Mouse (Mus musculus): ENCODE results near the gene Rpl9.

Gene Rpl9

DNA sequence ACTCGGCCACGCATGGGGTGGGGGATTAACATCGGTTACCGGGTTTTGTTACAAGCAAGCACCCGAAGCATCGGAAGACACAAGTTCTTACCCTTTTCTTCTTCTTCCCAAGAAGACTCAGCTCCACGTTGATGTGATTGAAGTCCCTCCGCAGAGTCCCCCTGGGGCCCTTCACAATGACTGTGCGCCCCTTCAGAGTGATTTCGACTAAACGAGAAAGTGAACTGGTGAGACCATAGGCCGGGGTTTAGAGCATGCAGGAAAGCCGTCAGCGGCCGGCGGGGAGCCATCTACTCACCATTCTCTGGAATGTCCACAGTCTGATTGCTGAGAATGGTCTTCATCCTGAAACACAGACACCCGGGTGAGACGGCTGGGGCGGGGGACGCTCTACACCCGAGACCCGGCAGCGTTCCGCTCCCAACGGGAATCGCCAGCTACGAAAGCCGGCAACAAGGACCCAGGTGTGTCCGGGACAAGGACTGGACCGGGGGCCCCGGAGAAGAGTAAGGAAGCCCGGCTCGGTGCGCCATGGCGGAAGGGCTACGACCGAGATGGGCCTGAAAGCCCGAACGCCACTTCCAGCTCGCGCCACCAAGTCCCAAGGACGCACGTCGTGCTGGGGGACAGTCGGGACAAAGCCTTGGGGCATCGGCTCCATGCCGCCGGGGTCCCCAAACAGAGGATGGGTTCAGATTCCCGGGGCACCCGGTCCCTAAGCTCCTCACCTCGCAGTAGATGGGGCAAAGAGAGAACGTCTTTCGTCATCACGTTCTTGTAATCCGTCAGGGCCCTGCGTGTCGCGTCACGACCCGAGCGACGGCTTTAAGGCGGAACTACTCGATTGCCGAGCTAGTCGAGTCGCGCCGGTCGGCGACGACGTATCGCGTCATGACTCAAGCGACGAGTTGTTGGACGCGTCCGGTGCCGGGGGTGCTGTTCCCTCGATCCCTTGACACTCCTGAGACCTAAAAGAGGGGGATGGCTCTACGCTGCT lies at the start of gene Rpl9, which contains the start of gene Lias:
TSS of gene Rpl9 (minus strand) at position 797 of the 997 bp plus-strand sequence.
TSS of gene Lias (plus strand) at position 850 of the 997 bp plus-strand sequence.
- peak; percentile 99 for DNase-seq (ENCODE audit: low spot score)

DNA sequence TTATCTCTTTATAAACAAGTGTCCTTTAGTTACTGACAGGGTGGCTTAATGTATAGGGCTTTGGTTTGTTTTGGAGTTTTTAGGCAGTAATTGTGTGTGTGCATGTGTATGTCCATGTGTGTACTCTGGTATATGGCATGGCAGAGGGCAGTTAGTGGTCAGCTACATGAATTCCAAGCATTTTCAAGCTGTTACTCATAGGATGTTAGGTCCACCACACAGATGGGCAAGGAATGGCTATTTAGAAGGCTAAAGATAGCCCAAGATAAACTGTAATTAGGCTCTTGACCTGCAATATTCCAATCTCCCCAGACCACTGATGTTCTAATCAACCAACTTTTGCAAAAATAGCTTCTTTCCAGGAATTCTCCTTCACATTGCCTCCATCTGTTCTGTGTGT lies 46.8 kb upstream of the Rpl9 start:
- DNase-seq (ENCODE audit: low spot score), result no peak

DNA sequence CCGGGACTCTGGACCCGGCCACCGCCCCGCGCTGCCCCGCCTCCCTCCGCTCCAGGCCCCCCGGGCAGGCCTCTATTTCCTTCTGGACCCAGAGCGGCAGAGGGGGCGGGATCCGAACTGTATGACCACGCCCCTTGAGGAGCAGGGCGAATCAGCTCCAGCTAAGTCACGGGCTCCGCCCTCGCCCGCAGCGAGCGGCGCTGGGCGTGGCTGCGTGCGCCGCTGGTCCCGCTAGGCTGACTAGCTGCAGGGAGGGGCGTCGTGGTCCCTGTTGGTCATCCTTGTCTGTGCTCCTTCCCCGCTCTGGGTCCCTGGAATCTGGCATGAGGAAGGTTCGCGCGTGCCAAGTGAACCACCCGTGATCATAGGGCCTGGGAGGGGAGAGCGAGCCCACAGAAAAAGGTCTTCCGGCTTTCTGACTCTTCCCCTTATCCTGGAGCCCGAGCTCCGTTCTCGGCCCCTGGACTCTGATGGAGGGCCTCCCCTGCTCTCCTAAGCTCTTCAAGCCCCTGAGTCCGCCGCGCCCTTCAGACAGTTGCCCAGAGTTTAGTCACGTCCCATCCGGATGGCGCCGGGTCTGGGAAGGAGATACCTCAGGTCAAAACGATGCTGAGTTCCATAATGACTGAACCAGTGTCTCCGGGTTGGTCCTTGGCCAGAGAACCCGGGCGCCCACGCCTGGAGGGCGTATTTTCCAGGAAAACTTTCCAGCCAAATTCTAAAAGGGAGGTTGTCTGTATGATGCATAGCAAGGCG lies 44.7 kb upstream of the Rpl9 start, which contains the start of gene Ugdh:
TSS of gene Ugdh (minus strand) at position 144 of the 756 bp plus-strand sequence.
- peak; percentile 99 for DNase-seq (ENCODE audit: low spot score)

DNA sequence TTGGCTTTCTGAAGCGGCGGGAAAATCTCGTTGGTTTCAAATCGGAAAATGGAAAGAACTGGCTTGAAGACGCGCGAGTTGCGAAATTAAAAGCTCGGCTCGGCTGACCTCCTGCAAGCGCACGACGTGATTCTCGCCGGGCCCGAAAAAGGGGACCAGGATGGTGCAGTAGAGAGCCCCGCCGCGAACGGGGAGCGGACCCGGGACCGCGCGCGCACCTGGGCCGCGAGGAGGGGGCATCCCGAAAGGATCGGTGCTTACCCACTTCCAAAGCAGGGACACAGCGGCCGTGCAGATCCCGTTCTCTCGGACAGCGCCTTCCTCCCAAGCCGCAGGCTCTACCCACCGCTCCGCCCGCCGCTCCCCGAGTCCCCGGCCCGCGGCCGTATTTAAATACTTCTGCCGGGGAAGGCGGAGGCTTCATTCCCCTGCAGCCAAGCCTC lies 44.1 kb upstream of the Rpl9 start:
- no peak for DNase-seq (ENCODE audit: low spot score)

DNA sequence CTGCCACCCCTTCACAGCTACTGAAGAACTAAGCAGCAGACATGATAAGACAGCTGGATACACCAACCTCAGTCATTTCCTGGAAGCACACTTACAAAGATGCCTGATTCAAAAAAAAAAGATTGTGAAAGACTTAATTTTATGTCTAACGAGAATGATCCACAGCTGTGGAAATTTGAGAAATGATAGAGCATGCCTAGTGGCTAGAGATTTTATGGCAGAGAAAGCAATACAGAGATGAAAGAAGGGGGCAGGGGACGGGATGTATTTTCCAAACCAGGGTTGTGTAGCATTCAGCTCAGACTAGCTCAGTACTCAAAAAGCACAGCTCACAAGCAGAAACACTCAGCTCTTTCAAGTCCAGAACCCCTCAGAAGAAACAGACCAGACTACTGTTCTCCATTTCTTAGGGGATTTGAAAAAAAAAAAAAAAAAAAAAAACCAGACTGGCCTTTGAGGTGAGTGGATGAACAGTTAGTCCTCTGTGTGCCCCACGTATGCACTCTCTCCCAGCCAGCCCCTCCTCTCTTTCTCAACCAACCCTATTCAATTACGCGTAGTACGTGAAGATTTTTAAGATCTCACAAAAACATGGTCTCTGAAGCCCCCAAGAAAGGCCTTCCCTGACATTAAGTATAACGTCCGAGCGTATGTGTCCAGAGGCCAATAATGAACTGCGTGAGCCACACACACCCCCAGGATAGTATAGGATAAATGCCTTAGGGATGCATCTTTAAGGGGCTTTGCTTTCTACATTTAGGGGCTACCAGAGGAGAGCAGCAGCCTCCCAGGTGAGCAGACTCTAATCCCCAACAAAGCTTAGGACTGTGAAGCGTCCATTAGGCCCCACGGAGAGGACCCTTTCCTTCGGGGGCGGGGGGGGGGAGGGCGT lies 43.5 kb upstream of the Rpl9 start:
- no peak for DNase-seq (ENCODE audit: low spot score)

DNA sequence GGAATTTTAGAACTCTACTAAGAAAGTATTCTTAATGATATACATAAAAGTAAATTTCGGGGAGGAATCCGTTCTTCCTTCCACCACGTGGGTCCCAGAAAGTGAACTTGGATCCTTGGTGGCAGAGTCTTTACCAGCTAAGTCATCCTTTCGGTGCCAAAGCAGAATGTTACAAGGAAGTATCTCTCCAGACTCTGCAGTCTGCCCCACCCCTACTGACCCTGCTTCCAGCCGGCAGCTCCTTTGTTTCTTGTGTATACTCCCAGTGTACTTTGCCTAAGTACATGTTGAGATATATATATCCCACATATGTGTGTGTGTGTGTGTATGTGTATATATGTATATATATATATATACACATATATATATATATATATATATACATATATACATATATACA lies 38.2 kb upstream of the Rpl9 start:
- DNase-seq (ENCODE audit: low spot score), result no peak

DNA sequence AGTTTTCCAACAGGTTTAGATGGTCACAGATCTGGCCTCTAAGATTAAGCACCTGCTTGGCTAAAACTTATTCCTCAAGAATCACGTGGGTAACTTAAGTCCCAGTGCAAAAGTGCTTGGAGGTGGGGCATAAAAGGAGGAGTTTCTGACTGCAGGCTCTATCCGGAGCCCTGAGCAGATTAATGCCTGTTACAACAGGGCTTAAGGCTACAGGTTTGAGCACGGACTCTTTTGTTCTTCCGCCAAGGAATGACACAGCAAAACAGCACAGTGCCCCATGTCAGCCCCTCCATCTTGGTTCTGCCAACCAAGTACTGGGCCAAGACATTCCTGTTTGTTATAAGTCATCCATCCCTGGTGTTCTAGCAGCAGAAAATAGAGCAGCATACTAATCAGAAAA lies 37.1 kb upstream of the Rpl9 start:
- peak; percentile 42 for DNase-seq (ENCODE audit: low spot score)

DNA sequence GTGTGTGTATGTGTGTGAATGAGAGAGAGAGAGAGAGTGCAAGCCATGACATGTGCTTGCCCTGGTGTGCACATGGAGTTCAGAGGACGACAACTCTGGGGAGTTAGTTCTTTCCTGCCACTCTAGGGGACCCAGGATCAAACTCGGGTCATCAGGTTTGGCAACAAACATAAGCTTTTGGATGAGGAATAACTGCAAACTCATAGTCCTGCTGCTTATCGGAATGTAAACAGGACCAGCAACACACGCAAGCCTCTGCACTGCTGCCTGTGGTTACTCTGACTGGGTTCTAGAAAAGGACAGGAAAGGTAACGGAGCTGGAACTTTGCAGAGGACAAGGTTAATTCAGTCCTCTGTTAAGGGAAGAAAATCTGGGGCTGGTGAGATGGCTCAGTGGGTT lies 34.0 kb upstream of the Rpl9 start:
- peak; percentile 22 for DNase-seq (ENCODE audit: low spot score)

DNA sequence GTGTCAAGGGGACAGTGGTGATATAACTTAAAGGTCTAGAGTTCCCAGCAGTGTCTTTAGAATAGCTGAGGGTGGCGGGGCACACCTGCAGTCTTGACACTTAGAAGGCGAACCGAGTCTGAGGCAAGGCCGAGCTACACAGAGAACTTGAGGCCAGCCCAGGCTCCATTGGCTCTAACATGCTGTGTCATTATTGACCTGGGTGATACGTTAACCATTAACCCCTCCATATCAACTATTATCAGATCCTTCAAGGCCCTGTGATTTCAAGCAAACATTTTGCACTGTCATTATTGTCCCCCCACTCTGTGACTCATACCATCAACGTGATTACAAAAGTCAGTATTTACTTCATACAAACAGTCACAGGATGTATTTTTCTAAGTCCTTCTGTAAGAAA lies 33.0 kb upstream of the Rpl9 start:
- DNase-seq (ENCODE audit: low spot score), result peak; percentile 43

DNA sequence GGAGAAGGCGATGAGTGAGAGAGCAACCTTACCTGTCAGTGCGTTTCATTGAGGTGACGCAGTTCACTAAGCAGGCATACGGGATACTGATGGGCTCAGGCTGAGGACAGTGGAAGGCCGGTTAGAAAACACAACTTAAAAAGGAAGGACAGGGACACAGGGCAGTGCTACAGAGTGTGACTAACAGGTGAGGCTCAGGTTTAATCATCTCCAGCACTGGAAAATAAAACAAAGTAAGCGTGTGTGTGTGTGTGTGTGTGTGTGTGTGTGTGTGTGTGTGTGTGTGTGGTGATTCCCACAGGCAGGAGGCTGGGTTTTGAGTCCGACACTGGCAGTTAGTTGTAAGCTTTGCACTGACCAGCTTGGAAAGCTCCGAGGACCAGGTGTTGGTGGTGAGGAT lies 31.6 kb upstream of the Rpl9 start:
- DNase-seq (ENCODE audit: low spot score), result no peak

DNA sequence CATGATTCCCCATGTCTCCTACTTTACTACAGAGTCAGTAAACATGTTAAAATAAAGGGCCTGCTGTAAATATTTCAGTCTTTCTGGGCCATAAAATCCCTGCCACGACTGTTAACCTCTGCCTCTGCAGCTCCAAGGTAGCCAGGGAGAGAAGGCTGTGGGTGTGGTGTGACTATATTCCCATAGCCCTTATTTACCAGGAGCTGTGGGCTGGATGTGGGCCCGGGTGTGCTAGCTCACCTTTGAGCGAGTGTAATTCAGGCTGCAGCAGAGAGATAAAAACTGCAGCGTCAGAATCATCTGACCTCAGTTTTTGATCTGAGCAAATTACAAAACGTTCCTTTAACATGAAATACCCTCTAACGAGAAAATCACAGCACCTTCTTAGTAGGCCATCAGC lies 29.6 kb upstream of the Rpl9 start:
- no peak for DNase-seq (ENCODE audit: low spot score)

DNA sequence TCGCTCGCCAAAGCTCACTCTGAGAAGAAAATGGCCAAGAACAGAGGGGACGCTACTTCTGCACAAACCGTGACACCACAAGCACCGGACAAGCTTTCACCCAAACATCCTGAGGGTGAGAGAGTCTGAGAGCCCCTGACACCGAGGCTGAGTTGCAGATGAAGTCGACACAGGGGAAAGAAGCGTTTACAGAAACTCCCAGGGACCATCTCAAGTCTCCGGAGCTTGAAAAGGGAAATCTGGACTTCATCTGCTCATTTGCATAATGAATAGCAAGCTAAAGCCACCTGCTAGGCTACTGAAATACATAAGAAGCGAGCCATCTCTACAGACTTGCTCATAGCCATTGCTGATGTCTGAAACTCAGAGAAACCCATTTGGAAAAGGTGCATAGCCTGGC lies 27.9 kb upstream of the Rpl9 start:
- DNase-seq (ENCODE audit: low spot score), result no peak

DNA sequence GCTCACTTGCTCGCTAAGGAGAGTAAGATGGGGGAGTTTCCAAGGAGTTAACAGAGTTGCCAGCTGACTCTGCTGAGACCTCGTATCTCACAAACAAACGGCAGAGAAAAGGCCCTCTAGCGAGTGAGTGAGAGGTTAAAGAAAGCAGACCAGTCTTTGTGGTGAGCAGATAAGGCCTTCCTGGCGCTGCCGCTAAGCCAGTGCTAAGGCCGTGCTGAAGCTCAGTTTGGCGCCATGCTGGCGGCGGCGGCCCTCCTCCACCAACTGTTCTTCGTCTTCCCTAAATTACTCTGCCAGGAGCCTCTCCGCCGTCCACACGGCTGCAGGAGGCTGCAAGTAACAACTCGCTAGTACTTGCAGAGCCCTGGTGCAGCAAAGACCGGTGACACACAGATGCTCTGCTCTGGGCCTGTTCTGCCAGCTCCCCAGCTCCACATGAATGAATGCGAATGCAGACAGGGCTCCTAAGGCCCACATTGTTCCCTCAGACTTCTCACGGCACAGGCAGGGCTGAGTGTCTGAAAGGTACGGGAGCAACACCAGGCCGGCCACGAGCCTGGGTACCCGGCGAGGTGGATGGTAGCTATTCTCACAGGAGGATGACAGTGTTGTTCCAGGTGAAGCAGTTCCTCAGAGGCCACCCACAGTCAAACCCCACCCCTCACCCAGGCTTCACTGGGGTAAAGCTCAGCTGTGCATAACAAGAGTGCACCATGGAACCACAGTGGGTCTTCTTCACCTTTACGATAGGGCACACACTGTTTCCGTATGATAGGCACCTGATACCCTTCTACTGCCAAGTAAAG lies 24.6 kb upstream of the Rpl9 start:
- peak; percentile 72 for DNase-seq (ENCODE audit: low spot score)

DNA sequence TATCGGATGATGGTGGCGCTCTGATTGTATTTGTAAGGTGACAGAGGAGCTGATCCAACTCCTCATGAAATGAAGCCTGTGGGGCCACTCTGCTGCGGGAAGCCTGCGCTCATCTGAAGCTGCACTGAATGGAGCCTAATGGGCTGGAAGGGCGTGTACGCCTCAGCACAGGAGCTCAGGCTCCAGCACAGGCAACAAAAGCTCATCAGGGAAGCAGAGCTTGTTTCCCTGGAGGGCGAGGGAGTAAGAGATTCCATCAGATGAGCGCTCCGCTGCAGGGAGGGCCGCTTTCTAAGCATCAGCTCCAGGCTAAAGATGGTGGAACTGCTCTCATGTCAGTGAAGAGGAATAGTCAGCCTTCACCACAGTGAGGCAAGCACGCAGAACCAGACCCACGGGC lies 16.7 kb upstream of the Rpl9 start:
- DNase-seq (ENCODE audit: low spot score), result no peak

DNA sequence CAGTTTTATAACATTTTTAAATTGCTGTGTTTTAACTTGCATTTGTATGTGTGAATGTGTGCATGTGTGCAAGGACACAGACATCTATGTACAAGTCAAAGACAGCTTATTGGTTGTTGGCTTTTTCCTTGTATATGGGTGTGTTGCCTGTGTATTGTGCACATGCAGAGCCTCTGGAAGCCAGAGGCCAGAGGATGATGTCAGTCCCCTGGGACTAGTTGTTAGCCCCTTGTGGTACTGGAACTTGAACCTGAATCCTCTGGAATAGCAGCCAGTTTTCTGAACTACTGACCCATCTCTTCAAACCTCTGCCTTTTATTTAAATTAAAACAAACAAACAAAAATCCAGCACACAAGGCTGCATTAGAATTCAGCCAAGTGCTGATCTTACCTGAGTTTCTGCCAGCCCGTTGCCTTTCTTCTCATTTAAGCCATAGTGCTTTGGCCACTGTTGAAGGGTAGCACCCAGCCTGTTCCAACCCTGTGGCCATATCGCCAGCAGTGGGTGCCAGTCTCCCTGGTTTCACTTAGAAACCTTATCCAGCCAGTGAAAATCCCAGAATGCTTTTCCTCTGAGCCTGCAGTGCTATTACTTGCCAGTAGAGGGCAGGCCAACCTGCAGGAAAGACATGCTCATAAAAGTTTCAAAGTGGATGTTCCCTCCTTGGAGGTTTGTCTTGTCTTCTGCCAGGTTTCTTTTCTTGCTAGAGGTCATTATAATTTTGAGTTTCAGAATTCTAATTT lies 10.2 kb upstream of the Rpl9 start:
- DNase-seq (ENCODE audit: low spot score), result peak; percentile 83

DNA sequence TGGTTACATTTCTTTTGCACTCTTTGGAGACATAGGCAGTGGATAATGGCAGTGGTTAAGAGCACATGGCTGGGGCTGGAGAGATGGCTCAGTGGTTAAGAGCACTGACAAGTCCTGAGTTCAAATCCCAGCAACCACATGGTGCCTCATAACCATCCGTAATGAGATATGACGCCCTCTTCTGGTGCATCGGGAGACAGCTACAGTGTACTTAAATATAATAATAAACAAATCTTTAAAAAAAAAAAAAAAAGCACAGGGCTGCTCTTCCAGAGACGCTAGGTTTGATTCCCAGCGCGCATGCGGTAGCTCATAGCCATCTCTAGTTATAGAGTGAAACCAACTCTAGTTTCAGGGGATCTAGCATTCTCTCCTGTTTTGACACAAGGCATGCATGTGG lies 3.2 kb upstream of the Rpl9 start:
- DNase-seq (ENCODE audit: low spot score), result no peak

DNA sequence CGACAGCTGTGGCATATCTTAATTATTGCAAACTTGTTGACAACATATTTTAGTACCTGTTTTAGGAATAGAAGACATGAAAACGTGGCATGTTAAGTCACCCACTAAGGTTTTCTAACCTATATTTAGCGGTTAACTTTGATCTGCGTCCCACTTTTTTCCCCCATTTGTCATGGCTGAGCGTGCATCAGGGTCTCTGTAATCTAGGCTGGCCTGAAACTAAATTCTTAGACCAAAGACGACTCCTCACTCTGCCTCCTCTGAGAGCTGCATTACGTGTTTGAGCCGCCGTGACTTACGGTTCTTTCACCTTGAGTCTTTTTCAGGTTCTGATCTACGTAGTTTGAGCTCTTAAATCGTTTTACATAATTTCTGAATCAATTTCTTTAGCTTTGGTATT lies 509 bp upstream of the Rpl9 start:
- no peak for DNase-seq (ENCODE audit: low spot score)

DNA sequence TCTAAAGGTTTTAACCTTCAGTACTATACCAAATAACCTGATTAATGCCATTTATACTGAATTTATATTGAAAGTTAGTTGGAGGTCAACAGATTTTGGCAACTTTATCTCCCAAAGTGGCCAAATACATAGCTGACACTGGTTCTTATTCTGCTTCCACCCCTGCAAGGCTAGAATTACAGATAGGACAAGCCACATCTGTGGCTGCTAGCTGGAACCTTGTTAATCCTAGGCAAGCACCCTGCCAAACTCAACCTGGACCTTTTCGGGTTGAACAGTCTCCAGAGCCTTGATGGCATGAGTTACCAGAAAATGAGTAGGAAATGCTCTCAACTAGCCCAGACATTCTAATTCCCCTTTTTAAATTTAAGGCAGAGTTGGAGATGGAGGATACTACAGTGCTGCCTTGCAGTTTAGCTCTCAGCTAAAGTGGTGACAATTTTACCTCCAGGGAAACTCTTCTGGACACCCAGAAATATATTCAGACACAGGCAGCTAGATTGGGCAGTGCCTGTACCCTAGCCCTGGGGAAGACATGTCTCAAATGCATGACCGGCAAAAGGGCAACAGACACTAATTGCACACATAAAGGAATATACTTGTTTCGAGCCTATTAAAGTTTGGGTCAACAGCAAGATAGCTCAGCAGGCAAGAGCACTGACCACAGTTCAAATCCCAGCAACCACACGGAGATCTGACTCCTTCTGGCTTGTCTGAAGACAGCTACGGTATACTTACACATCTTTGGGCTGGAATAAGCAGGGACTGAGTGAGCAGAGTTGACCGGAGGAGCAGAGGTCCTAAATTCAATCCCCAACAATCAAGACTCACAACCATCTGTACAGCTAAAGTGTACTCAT lies 4.0 kb downstream of the Rpl9 start:
- no peak for DNase-seq (ENCODE audit: low spot score)

DNA sequence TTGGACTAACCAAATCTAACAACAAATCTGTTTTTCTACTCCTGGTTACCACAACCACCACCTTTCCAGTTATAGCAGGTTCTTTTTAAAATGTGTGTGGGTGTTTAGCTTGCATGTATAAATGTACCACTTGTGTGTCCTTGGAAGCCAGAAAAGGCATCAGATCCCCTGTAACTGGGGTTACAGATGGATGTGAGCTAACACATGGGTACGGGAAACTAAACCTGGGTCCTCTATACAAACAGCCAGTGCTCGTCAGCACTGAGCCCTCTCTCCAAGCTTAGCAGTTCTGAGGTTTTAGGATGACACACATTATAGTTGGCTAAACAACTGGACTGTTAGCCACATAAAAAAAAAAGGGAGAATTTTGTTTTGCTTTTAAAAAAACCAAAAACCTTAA lies 5.5 kb downstream of the Rpl9 start:
- DNase-seq (ENCODE audit: low spot score), result no peak

Data from urinary bladder, postnatal 14 days (tissue).